Mouse (Mus musculus): ENCODE results near the gene Wdr78. TPM values are rescaled to one million over a fixed set of nuclear protein-coding genes. Genes with fewer than 3 reads are reported as not detected.

Wdr78 gene
- 0.85 TPM for polyA plus RNA-seq (2014; fragmentation: Illumina TruSeq; extraction: RNeasy Lipid Tissue Mini Kit (QIAGEN cat#74804); ENCODE audit: low read depth, low replicate concordance)

DNA sequence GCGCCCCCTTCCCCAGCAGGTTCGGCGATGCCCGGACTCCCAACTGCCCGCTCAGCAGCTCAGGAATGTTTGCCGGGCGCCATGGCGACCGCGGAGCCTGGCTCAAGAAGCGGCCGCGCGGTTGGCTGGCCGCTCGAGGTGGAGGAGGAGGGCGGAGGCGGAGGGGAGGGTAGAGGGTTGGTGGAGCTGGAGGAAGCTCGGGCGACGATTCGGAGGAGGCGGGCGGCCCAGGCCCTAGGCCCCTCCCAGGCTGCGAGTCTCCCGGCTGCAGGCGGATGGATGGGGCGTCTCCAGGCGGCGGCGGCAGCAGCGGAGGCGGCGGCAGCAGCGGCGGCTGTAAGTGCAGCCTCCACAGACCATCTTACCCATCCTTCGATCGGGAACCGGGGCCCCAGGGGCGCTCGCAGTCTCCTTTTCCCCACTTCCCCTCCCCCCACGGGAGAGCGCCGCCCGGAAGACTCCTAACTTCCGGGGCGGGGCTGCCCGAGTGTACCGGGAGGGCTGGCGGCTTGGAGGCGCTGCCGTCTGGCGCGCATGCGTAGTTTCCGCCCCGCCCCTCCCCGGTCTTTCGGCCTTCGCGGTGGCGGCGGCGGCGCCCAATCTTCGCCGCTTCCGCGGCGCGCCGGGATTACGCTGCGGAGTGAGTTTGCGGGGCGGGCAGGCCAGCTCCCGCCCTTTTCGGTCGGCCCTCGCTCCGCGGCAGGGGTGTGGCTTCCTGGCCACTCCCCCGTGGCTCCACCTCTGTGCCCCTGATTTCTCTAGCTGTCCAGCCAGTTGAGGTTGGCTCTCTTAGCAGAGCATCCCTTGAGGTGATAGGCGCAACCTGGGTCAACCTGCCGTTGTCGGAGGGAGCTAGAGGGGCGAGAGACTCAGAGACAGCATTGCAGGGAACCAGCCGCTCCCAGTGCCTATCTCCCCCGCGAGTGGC is at the start of gene Wdr78, which contains the start of gene Mier1:
Gene Wdr78 (minus strand): TSS at position 372 of the 928 bp plus-strand sequence.
Gene Mier1 (plus strand): TSS at position 207 of the 928 bp plus-strand sequence.

DNA sequence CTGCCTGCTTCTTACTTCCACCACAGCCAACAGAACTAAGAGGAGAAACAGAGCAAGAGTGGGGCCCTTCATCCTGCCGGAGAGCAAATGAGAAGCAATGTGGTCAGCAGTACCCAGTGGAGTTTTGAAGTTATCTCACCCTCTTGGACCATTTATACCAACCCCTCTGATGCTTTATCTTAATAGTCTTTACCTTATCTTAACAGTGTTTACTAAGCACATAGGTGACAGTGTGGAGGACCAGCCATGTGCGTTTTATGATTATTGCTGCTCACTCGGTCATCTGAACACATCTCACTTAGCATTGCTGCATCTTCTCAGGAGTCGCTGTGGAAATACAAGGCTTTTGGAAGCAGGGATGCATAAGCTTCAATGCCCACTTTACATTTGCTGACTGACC is 87.7 kb downstream of the Wdr78 start, which contains the start of gene Insl5:
Gene Insl5 (minus strand): TSS at position 222 of the 400 bp plus-strand sequence.

Other genes with a start within 250 kb of the Wdr78 start
- gene Tctex1d1, start 135.9 kb downstream of the Wdr78 start, polyA plus RNA-seq (2014; fragmentation: Illumina TruSeq; extraction: RNeasy Lipid Tissue Mini Kit (QIAGEN cat#74804); ENCODE audit: low read depth, low replicate concordance), result not detected
- gene Insl5, start 87.7 kb downstream of the Wdr78 start, polyA plus RNA-seq (2014; fragmentation: Illumina TruSeq; extraction: RNeasy Lipid Tissue Mini Kit (QIAGEN cat#74804); ENCODE audit: low read depth, low replicate concordance), result not detected
- 42.0 TPM for gene Mier1, start 165 bp downstream of the Wdr78 start, polyA plus RNA-seq (2014; fragmentation: Illumina TruSeq; extraction: RNeasy Lipid Tissue Mini Kit (QIAGEN cat#74804); ENCODE audit: low read depth, low replicate concordance)
- gene Slc35d1, start 100.6 kb upstream of the Wdr78 start, polyA plus RNA-seq (2014; fragmentation: Illumina TruSeq; extraction: RNeasy Lipid Tissue Mini Kit (QIAGEN cat#74804); ENCODE audit: low read depth, low replicate concordance), result 55.3 TPM
- not detected for gene 4921539E11Rik, start 176.3 kb upstream of the Wdr78 start, polyA plus RNA-seq (2014; fragmentation: Illumina TruSeq; extraction: RNeasy Lipid Tissue Mini Kit (QIAGEN cat#74804); ENCODE audit: low read depth, low replicate concordance)
- gene Oma1, start 199.3 kb upstream of the Wdr78 start, polyA plus RNA-seq (2014; fragmentation: Illumina TruSeq; extraction: RNeasy Lipid Tissue Mini Kit (QIAGEN cat#74804); ENCODE audit: low read depth, low replicate concordance), result 12.7 TPM

All from liver, adult 10 weeks (tissue).